Mouse (Mus musculus) midbrain, embryonic 16.5 days (tissue): ENCODE data around the gene Glipr1l3. TPM values are rescaled to one million over a fixed set of nuclear protein-coding genes. Genes with fewer than 3 reads are reported as not detected.
"Not testable (repeated sequence)": the region's sequence is repeated elsewhere in the genome, so short reads cannot be mapped to it uniquely, and the experiment has no call there.

Experiments
- ATAC-seq: fragments of 200-750 bp; cut with Nextera tagmentation; 2 replicates; pipeline ENCODE4 v1.8.0; 2017; ENCODE audit warnings: moderate TSS enrichment
- H3K27ac ChIP-seq: fragments of 300-500 bp; sonication (generic); 2 replicates; pipeline ENCODE4 v1.5.1; 2014; ENCODE audit warnings: mild to moderate bottlenecking, low read length, mixed read lengths
- H3K27me3 ChIP-seq: fragments of 300-500 bp; sonication (generic); 2 replicates; pipeline ENCODE4 v1.6.1; 2014; ENCODE audit warnings: low read depth, low read length, mixed read lengths; ENCODE audit not compliant: control insufficient read depth, insufficient read depth
- H3K36me3 ChIP-seq: fragments of 300-500 bp; sonication (generic); 2 replicates; pipeline ENCODE4 v1.6.1; 2014; ENCODE audit warnings: mild to moderate bottlenecking, low read length, moderate library complexity, mixed read lengths; ENCODE audit not compliant: control insufficient read depth, insufficient read depth
- H3K4me1 ChIP-seq: fragments of 300-500 bp; sonication (generic); 2 replicates; pipeline ENCODE4 v1.6.1; 2014; ENCODE audit warnings: mild to moderate bottlenecking, low read length, mixed read lengths; ENCODE audit not compliant: control insufficient read depth, insufficient read depth
- H3K4me2 ChIP-seq: fragments of 300-500 bp; sonication (generic); 2 replicates; pipeline ENCODE4 v1.6.1; 2014; ENCODE audit warnings: mild to moderate bottlenecking, low read length, mixed read lengths
- H3K4me3 ChIP-seq: fragments of 300-500 bp; sonication (generic); 2 replicates; pipeline ENCODE4 v1.5.1; 2014; ENCODE audit warnings: low read depth, mild to moderate bottlenecking, low read length, moderate library complexity, mixed read lengths
- H3K9ac ChIP-seq: fragments of 300-500 bp; sonication (generic); 2 replicates; pipeline ENCODE4 v1.6.1; 2014; ENCODE audit warnings: low read depth, low read length, mixed read lengths
- H3K9me3 ChIP-seq: fragments of 300-500 bp; sonication (generic); replicated peaks from 2 replicates; pipeline ENCODE4 v1.6.1; 2014; ENCODE audit warnings: mild to moderate bottlenecking, low read length, mixed read lengths; ENCODE audit not compliant: control insufficient read depth, poor library complexity, severe bottlenecking
- WGBS: fragments of 180-500 bp; shearing (Covaris S2); extraction: QIAGEN DNeasy Blood & Tissue Kit; methylation state at CpG from one replicate; pipeline ENCODE4 v1.1.7; 2014; 5-methylcytosine and 5-hydroxymethylcytosine counted together
- polyA plus RNA-seq: library from polyadenylated mRNA; unstranded; fragments of >200 nt; fragmentation: Nextera tagmentation; extraction: Ambion mirVana; gene quantifications from 2 replicates; pipeline ENCODE4 v1.2.1, GENCODE M21; 2015

Glipr1l3 gene
- polyA plus RNA-seq, 1 experiment from 2014 or later: 0.63 TPM

DNA sequence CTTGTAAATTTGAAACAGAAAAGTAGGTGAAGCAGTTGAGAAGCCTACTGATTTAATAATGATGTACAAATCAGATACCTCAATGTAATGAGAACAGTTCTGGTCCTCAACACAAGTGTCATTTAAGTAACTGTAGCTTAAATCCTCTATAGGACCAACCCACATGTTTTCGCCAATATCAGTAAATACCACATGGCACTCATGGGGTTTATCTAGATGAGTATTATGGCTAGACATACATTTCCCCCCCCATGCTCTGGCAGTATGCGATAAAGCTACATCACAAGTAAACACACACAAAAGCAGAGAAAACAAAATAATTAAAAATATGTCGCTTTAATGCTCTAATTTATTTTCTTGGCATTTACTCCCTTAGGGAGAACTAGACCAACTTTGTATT is 27.9 kb downstream of the Glipr1l3 start:
- Histone ChIP-seq H3K4me3 (no peak overlapping the region), H3K4me1 (no peaks in the 10 kb centered on the region), H3K27ac (no peak overlapping the region), H3K9ac (no peak overlapping the region), H3K36me3 (no peaks in the 10 kb centered on the region), H3K9me3 (no peaks in the 10 kb centered on the region), H3K27me3 (no peaks in the 10 kb centered on the region), H3K4me2 (no peak overlapping the region)
- 93% methylated on average over 3 of the region's 3 CpGs for WGBS
- no peak for ATAC-seq

DNA sequence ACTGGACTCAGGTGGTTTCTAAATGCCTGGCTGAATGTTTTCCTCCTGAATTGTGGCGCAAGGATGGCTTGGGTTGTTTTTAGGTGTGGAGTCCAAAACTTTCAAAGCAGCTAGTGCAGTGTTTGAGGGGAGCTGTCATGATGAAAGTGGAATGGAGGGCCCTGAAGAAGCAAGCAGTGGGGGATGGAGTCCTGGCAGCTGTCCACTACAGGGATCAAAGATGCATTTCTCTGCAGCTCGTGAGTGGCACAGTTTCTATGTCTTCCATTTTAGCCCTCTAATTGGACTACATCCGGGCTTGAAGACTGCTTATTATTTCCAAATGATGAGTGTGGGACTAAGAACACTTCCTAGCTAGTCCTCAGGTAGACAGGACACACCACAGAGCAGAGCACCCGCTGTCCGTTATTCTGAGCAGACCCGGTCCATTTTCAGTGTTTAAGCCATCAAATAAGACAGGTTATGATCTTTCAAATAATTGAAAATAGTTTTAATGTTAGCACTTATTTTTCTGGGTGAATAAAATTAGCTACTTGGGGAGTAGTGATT is 32.4 kb downstream of the Glipr1l3 start:
- not testable (repeated sequence) for H3K4me1 ChIP-seq, H3K27me3 ChIP-seq, H3K4me2 ChIP-seq, H3K9me3 ChIP-seq, H3K27ac ChIP-seq, H3K9ac ChIP-seq, H3K36me3 ChIP-seq, H3K4me3 ChIP-seq
- 69% methylated on average over 6 of the region's 6 CpGs for WGBS
- ATAC-seq: peak; percentile 54; the same call in 1 of the 2 replicates

DNA sequence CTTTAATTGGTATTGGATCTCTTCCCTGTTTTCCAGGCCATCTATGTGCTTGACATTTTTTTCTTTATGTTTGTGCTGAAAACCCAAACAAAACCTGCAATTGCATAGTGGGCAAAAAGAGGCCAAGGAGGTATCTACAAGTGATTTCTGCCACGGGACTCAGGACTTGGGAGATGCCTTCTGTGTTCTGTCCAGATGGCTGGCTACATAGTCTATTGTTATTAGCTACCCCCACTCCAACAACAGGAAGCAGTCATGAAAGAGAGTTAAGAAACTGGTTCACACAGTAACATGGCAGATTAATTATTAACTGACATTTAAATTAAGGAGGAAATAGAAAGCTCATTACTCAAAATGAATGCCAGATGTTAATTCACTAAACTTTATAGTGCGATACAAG is 35.0 kb downstream of the Glipr1l3 start:
- ATAC-seq, H3K4me2 ChIP-seq, H3K4me1 ChIP-seq, H3K9ac ChIP-seq, H3K4me3 ChIP-seq, H3K9me3 ChIP-seq, H3K27me3 ChIP-seq, H3K36me3 ChIP-seq, H3K27ac ChIP-seq: not testable (repeated sequence)
- 61% methylated on average over 2 of the region's 2 CpGs for WGBS

DNA sequence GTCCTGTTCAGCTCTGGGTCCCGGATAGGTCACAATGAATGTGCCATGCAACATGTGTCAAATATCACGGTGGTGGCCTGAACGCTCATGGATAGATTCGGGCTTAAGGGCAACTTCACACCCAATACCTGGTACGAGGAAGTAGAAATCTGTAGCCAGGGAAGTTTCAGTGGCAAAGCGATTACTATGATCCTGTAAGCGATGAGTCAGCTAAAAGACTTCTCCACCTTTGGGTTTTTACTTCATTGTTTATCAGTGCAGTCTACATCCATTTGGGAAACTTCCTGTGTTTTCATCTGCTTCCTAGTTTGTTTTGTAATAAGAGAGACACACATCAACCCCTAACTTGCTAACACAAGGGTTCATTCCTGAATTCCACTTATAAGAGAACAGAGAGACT is 49.7 kb downstream of the Glipr1l3 start:
- H3K27me3 ChIP-seq: no peaks in the 10 kb centered on the region
- WGBS: 97% methylated on average over 7 of the region's 7 CpGs

DNA sequence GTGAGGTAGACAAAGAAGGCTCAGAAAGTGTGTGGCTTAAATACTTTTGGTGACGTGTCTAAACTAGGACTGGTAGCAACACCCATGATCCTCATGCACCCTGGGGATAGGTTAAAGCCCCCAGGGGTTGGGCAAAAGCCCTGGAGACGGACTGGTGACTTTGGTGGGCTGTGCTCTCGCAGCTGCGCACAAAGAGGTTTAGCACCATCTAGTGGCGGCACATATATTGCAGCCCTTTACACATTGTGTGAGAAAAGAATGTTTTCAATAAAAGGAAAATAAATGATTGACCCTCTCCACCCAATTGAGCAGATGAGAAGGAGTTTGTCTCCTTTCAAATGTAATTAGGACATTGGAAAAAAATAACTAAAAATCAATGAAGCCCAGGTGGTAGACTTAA is 54.3 kb downstream of the Glipr1l3 start:
- not testable (repeated sequence) for H3K4me3 ChIP-seq, H3K27me3 ChIP-seq, H3K4me1 ChIP-seq, H3K4me2 ChIP-seq, H3K9ac ChIP-seq, ATAC-seq, H3K27ac ChIP-seq, H3K9me3 ChIP-seq, H3K36me3 ChIP-seq
- WGBS: 2% methylated on average over 5 of the region's 5 CpGs

More for the DNA sequence above, 49.7 kb downstream of the Glipr1l3 start:
- Histone ChIP-seq H3K36me3 (no peaks in the 10 kb centered on the region), H3K4me1 (no peaks in the 10 kb centered on the region), H3K27ac (no peak overlapping the region), H3K4me2 (no peak overlapping the region), H3K9me3 (no peaks in the 10 kb centered on the region), H3K9ac (no peak overlapping the region), H3K4me3 (no peak overlapping the region)
- ATAC-seq: no peak

Other genes starting within 250 kb of the Glipr1l3 start
- gene Krr1, start 187.7 kb downstream of the Glipr1l3 start, polyA plus RNA-seq: 40.4 and 43.8 TPM in 2 replicates
- 0.47 and 0.82 TPM in 2 replicates for gene Glipr1, start 157.7 kb downstream of the Glipr1l3 start, polyA plus RNA-seq
- gene Glipr1l1, start 100.1 kb downstream of the Glipr1l3 start, polyA plus RNA-seq: 0.21 and 0.40 TPM in 2 replicates
- gene Glipr1l2, start 77.0 kb downstream of the Glipr1l3 start, polyA plus RNA-seq: not detected in 2 replicates
- gene Caps2, start 3.3 kb upstream of the Glipr1l3 start, polyA plus RNA-seq: 0.45 and 0.75 TPM in 2 replicates
- gene Kcnc2, start 110.8 kb upstream of the Glipr1l3 start, polyA plus RNA-seq: 8.5 and 10.2 TPM in 2 replicates